Mouse (Mus musculus): ENCODE measurements around the gene Slamf7.
"Not testable (repeated sequence)": the region's sequence is repeated elsewhere in the genome, so short reads cannot be mapped to it uniquely, and the experiment has no call there.

Gene Slamf7

GRCm38 (mm10) chr1:171652734-171653133, at the start of gene Slamf7:
Gene Slamf7 (minus strand): TSS chr1:171653035.
- in situ Hi-C loops (cut with MboI, MseI): no loop called here

GRCm38 (mm10) chr1:171698983-171699382, 46.1 kb upstream of the Slamf7 start:
- in situ Hi-C loops (cut with MboI, MseI): loop anchor here (5.0 kb wide), 1 partner anchor 92 kb away; the partner anchor contains the start of gene Ly9

GRCm38 (mm10) chr1:171693918-171694317, 41.1 kb upstream of the Slamf7 start:
- in situ Hi-C loops (cut with MboI, MseI): loop anchor here (5.0 kb wide), 1 partner anchor 63 kb away; no protein-coding TSS in a partner anchor

GRCm38 (mm10) chr1:171687320-171687719, 34.5 kb upstream of the Slamf7 start:
- in situ Hi-C loops (cut with MboI, MseI): no loop called here

GRCm38 (mm10) chr1:171684923-171685322, 32.1 kb upstream of the Slamf7 start:
- in situ Hi-C loops (cut with MboI, MseI): no loop called here

GRCm38 (mm10) chr1:171681531-171682299, 28.9 kb upstream of the Slamf7 start, which contains the start of gene Cd48:
Gene Cd48 (plus strand): TSS chr1:171682009.
- in situ Hi-C loops (cut with MboI, MseI): no loop called here

- in situ Hi-C loops (cut with MboI, MseI): no loop called here
Observed at GRCm38 (mm10) chr1:171681009-171681408, 28.2 kb upstream of the Slamf7 start.

GRCm38 (mm10) chr1:171677721-171678120, 24.9 kb upstream of the Slamf7 start:
- in situ Hi-C loops (cut with MboI, MseI): no loop called here

- in situ Hi-C loops (cut with MboI, MseI): no loop called here
Observed at GRCm38 (mm10) chr1:171674467-171674866, 21.6 kb upstream of the Slamf7 start.

- in situ Hi-C loops (cut with MboI, MseI): no loop called here
Observed at GRCm38 (mm10) chr1:171672854-171673475, 20.1 kb upstream of the Slamf7 start.

GRCm38 (mm10) chr1:171672451-171672850, 19.6 kb upstream of the Slamf7 start:
- in situ Hi-C loops (cut with MboI, MseI): not testable (repeated sequence)

- in situ Hi-C loops (cut with MboI, MseI): loop anchor here (5.0 kb wide), 1 partner anchor 40 kb away; no protein-coding TSS in a partner anchor
Observed at GRCm38 (mm10) chr1:171667160-171667559, 14.3 kb upstream of the Slamf7 start.

- in situ Hi-C loops (cut with MboI, MseI): loop anchor here (5.0 kb wide), 1 partner anchor 41 kb away; no protein-coding TSS in a partner anchor
Observed at GRCm38 (mm10) chr1:171666350-171666749, 13.5 kb upstream of the Slamf7 start.

GRCm38 (mm10) chr1:171663757-171664156, 10.9 kb upstream of the Slamf7 start:
- in situ Hi-C loops (cut with MboI, MseI): no loop called here

GRCm38 (mm10) chr1:171661482-171661881, 8.6 kb upstream of the Slamf7 start:
- in situ Hi-C loops (cut with MboI, MseI): no loop called here

- in situ Hi-C loops (cut with MboI, MseI): no loop called here
Observed at GRCm38 (mm10) chr1:171660423-171660822, 7.6 kb upstream of the Slamf7 start.

- in situ Hi-C loops (cut with MboI, MseI): loop anchor here (5.0 kb wide), 1 partner anchor 51 kb away; the partner anchor contains the start of gene Ly9
Observed at GRCm38 (mm10) chr1:171658561-171658991, 5.7 kb upstream of the Slamf7 start.

- in situ Hi-C loops (cut with MboI, MseI): no loop called here
Observed at GRCm38 (mm10) chr1:171648840-171649239, 4.0 kb downstream of the Slamf7 start.

- in situ Hi-C loops (cut with MboI, MseI): no loop called here
Observed at GRCm38 (mm10) chr1:171647716-171648115, 5.1 kb downstream of the Slamf7 start.

- in situ Hi-C loops (cut with MboI, MseI): no loop called here
Observed at GRCm38 (mm10) chr1:171646429-171646940, 6.3 kb downstream of the Slamf7 start.

GRCm38 (mm10) chr1:171643612-171644011, 9.2 kb downstream of the Slamf7 start:
- in situ Hi-C loops (cut with MboI, MseI): no loop called here

GRCm38 (mm10) chr1:171640796-171641195, 12.0 kb downstream of the Slamf7 start:
- in situ Hi-C loops (cut with MboI, MseI): no loop called here

Measured in T-helper 1 cell (primary cell).